In the genomic region with DNA sequence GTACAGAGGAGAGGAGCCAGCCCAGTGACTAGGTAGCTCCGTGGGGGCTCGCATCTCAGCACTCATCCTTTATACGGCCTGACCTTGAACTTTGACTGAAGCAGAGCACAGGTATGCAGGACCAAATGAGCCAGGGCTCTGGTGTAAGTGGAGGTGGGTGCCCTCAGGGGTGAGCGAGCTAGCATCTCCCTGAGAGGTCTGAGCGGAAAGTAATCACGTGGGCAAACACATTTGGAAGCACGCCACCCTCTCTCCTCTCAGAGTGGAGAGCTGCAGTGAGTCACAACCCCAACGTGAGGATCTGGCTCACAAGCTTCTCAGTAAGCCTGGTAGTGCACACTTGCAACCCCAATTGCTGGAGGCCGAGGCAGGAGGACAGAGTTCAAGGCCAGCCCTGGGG, we compare ENCODE assay signal across 12 mouse cellular contexts. TPM values are rescaled to one million over a fixed set of nuclear protein-coding genes. Genes with fewer than 3 reads are reported as not detected.
DNase-seq lines count a peak whose midpoint lies in the region; ATAC-seq lines count a peak whose summit lies in the region.
"Had no signal": no experiment of that assay in that cellular context is flagged by ENCODE, and none has a peak within 500 bp of the region (broad histone marks: within the 10 kb centered on the region; RNA-seq: fewer than 3 reads in every experiment).

No protein-coding gene starts in this region.

- no peak for ATAC-seq in hindbrain, embryonic 14.5 days (ENCODE audit: low FRiP score)
- no peak for ATAC-seq in hindbrain, embryonic 12.5 days (ENCODE audit: low FRiP score)
- ATAC-seq: midbrain, embryonic 15.5 days had no signal

- H3K4me1 ChIP-seq in embryonic facial prominence, embryonic 10.5 days: peaks cover 56% of the 10 kb centered on the region
- H3K4me1 ChIP-seq in hindbrain, embryonic 14.5 days (replicated peaks; ENCODE audit: control insufficient read depth, insufficient read depth, low read length): peaks cover 6% of the 10 kb centered on the region; the same call in 1 of the 2 replicates
- H3K4me1 ChIP-seq in hindbrain, embryonic 12.5 days: peaks cover 31% of the 10 kb centered on the region

- 0 out of 2 replicates have a peak overlapping the region, but pooled peaks have one; percentile 21 for H3K27ac ChIP-seq in embryonic facial prominence, embryonic 10.5 days (replicated peaks)
- no peak overlapping the region for H3K27ac ChIP-seq in hindbrain, embryonic 14.5 days
- H3K27ac ChIP-seq in hindbrain, embryonic 12.5 days: no peak overlapping the region
- H3K27ac ChIP-seq: midbrain, embryonic 15.5 days had no signal

- H3K4me3 ChIP-seq in embryonic facial prominence, embryonic 10.5 days: no peak overlapping the region
- no peak overlapping the region for H3K4me3 ChIP-seq in hindbrain, embryonic 14.5 days (replicated peaks; ENCODE audit: low read length)
- H3K4me3 ChIP-seq in hindbrain, embryonic 12.5 days: no peak overlapping the region
- H3K4me3 ChIP-seq: midbrain, embryonic 15.5 days had no signal

- peak; percentile 66 to 79 for DNase-seq in cerebellum, postnatal 25 days
- no peak for DNase-seq in cerebellum, adult 9-10 months
- peak; percentile 91 for DNase-seq in 3T3-L1 (ENCODE audit: low read depth, low spot score)
- no peak for DNase-seq in embryonic facial prominence, embryonic 10.5 days (ENCODE audit: low spot score)
- DNase-seq in left cerebral cortex, postnatal 25 days (ENCODE audit: low spot score in 2 of 2): peak; percentile 57 to 81
- no peak for DNase-seq in neural tube, embryonic 10.5 days (ENCODE audit: extremely low spot score, low spot score)
- no peak for DNase-seq in hindbrain, embryonic 14.5 days (ENCODE audit: low spot score)

- peaks cover 28% of the 10 kb centered on the region for H3K27me3 ChIP-seq in embryonic facial prominence, embryonic 10.5 days (replicated peaks; ENCODE audit: low read depth, poor library complexity, severe bottlenecking)
- H3K27me3 ChIP-seq in hindbrain, embryonic 14.5 days (ENCODE audit: control insufficient read depth, insufficient read depth, low read length): no peaks in the 10 kb centered on the region
- H3K27me3 ChIP-seq in hindbrain, embryonic 12.5 days: no peaks in the 10 kb centered on the region
- H3K27me3 ChIP-seq: CH12.LX; midbrain, embryonic 15.5 days had no signal

- WGBS in embryonic facial prominence, embryonic 10.5 days: 77% methylated on average over 9 of the region's 9 CpGs
- 76% methylated on average over 9 of the region's 9 CpGs for WGBS in hindbrain, embryonic 14.5 days
- 78% methylated on average over 9 of the region's 9 CpGs for WGBS in hindbrain, embryonic 12.5 days

- H3K4me2 ChIP-seq in hindbrain, embryonic 14.5 days (replicated peaks): no peak overlapping the region
- no peak overlapping the region for H3K4me2 ChIP-seq in hindbrain, embryonic 12.5 days (replicated peaks)
- H3K4me2 ChIP-seq: midbrain, embryonic 15.5 days had no signal

- intact Hi-C loops in left cerebral cortex, postnatal 25 days (cut with DNase I): no loop called here

- H3K36me3 ChIP-seq in embryonic facial prominence, embryonic 10.5 days (replicated peaks): no peaks in the 10 kb centered on the region
- H3K36me3 ChIP-seq in hindbrain, embryonic 14.5 days (replicated peaks; ENCODE audit: control insufficient read depth, insufficient read depth): peaks cover 70% of the 10 kb centered on the region
- H3K36me3 ChIP-seq in hindbrain, embryonic 12.5 days: peaks cover 53% of the 10 kb centered on the region

- H3K9me3 ChIP-seq in embryonic facial prominence, embryonic 10.5 days: no peaks in the 10 kb centered on the region
- no peaks in the 10 kb centered on the region for H3K9me3 ChIP-seq in hindbrain, embryonic 14.5 days (ENCODE audit: control insufficient read depth, low read length)
- H3K9me3 ChIP-seq in hindbrain, embryonic 12.5 days (replicated peaks): no peaks in the 10 kb centered on the region
- H3K9me3 ChIP-seq: midbrain, embryonic 15.5 days had no signal

- no peak overlapping the region for H3K9ac ChIP-seq in hindbrain, embryonic 14.5 days
- H3K9ac ChIP-seq in hindbrain, embryonic 12.5 days: no peak overlapping the region
- H3K9ac ChIP-seq: midbrain, embryonic 15.5 days had no signal

RNA-seq across cellular contexts. Expression of a gene that starts 19.5 kb away (rescaled TPM):
- polyA plus RNA-seq in embryonic facial prominence, embryonic 10.5 days (2016; fragmentation: Nextera tagmentation; extraction: Ambion mirVana): 0.30 TPM in 1 of 2 replicates, not detected in the other
- not detected for total RNA-seq in left cerebral cortex, postnatal 25 days (2021)
- polyA plus RNA-seq in hindbrain, embryonic 14.5 days (2014; fragmentation: Nextera tagmentation; extraction: Ambion mirVana): not detected in 2 replicates
- not detected in 2 replicates for polyA plus RNA-seq in hindbrain, embryonic 12.5 days (2016; fragmentation: Nextera tagmentation; extraction: Ambion mirVana)
- total RNA-seq: CH12.LX had no signal
- polyA plus RNA-seq: gonadal fat pad, adult 2 months; limb, embryonic 11.5 days; midbrain, embryonic 15.5 days had no signal

RNA-seq across cellular contexts. Expression of a gene that starts 30.6 kb away (rescaled TPM):
- polyA plus RNA-seq in embryonic facial prominence, embryonic 10.5 days (2016; fragmentation: Nextera tagmentation; extraction: Ambion mirVana): 49.6 and 54.9 TPM in 2 replicates
- 10 to 100 TPM; 81.3 to 87.8 TPM for total RNA-seq in left cerebral cortex, postnatal 25 days (2021)
- polyA plus RNA-seq in hindbrain, embryonic 14.5 days (2014; fragmentation: Nextera tagmentation; extraction: Ambion mirVana): 118 and 130 TPM in 2 replicates
- polyA plus RNA-seq in hindbrain, embryonic 12.5 days (2016; fragmentation: Nextera tagmentation; extraction: Ambion mirVana): 48.2 and 52.6 TPM in 2 replicates

RNA-seq across cellular contexts. Expression of a gene that starts 30.8 kb away (rescaled TPM):
- polyA plus RNA-seq in embryonic facial prominence, embryonic 10.5 days (2016; fragmentation: Nextera tagmentation; extraction: Ambion mirVana): 4.6 and 5.2 TPM in 2 replicates
- 1 to 10 TPM; 7.4 to 9.1 TPM for total RNA-seq in left cerebral cortex, postnatal 25 days (2021)
- polyA plus RNA-seq in hindbrain, embryonic 14.5 days (2014; fragmentation: Nextera tagmentation; extraction: Ambion mirVana): 5.8 and 6.0 TPM in 2 replicates
- polyA plus RNA-seq in hindbrain, embryonic 12.5 days (2016; fragmentation: Nextera tagmentation; extraction: Ambion mirVana): 6.3 and 6.9 TPM in 2 replicates

RNA-seq across cellular contexts. Expression of a gene that starts 56.8 kb away (rescaled TPM):
- 1.7 and 2.3 TPM in 2 replicates for polyA plus RNA-seq in embryonic facial prominence, embryonic 10.5 days (2016; fragmentation: Nextera tagmentation; extraction: Ambion mirVana)
- 10 to 100 TPM; 31.7 to 41.5 TPM for total RNA-seq in left cerebral cortex, postnatal 25 days (2021)
- polyA plus RNA-seq in hindbrain, embryonic 14.5 days (2014; fragmentation: Nextera tagmentation; extraction: Ambion mirVana): 22.4 and 27.7 TPM in 2 replicates
- 17.1 and 17.3 TPM in 2 replicates for polyA plus RNA-seq in hindbrain, embryonic 12.5 days (2016; fragmentation: Nextera tagmentation; extraction: Ambion mirVana)

Comparison
In these comparisons a context has a peak if more than half of its experiments do, and no peak if none do; other contexts are left out.
1. DNase-seq: peak in cerebellum, postnatal 25 days (2 of 2), 3T3-L1 (single experiment) and left cerebral cortex, postnatal 25 days (2 of 2); none in cerebellum, adult 9-10 months (single experiment), embryonic facial prominence, embryonic 10.5 days (single experiment), neural tube, embryonic 10.5 days (single experiment) and hindbrain, embryonic 14.5 days (single experiment).